Mouse (Mus musculus): ENCODE results near the gene Scaf11. TPM values are rescaled to one million over a fixed set of nuclear protein-coding genes. Genes with fewer than 3 reads are reported as not detected.

The Scaf11 gene
- polyA plus RNA-seq, 1 experiment = 152 TPM

DNA sequence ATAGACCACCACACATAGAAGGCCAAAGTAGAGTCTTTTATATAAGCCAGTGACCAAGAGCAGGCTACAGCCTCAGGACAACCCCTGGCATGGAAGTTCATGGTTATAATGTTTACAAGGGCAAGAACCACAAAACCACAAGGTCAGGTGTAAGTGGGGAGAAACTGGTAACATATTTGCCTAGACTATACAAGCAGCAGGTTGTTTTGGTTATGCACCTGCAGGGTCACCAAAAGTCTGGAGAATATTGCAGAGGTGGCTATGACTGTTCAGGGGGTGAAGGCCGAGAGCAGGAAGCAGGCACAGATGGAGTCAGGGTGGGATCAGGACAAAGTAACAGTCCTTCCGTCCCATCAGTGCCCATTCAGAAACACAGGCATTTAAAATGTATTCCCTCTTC, 7.7 kb upstream of the Scaf11 start:
- Histone ChIP-seq H3K27ac (ENCODE audit: insufficient read depth, low read length) (no peak overlapping the region), H3K9ac (ENCODE audit: low read depth, poor library complexity, severe bottlenecking) (no peak overlapping the region), H3K36me3 (ENCODE audit: control insufficient read depth, insufficient read depth, low read length, poor library complexity, severe bottlenecking) (no peaks in the 10 kb centered on the region), H3K4me1 (ENCODE audit: control insufficient read depth, insufficient read depth, low read length) (no peaks in the 10 kb centered on the region), H3K9me3 (replicated peaks; ENCODE audit: control insufficient read depth, insufficient read depth, low read length, poor library complexity, severe bottlenecking) (no peaks in the 10 kb centered on the region), H3K27me3 (ENCODE audit: control insufficient read depth, insufficient read depth, low read length, poor library complexity, severe bottlenecking) (no peaks in the 10 kb centered on the region), H3K4me3 (ENCODE audit: low read depth, low read length) (no peak overlapping the region)
- TF ChIP-seq CTCF (IDR thresholded peaks at IDR 0.05; ENCODE audit: low read depth, low read length) = no peak
- TF ChIP-seq EP300 (IDR thresholded peaks at IDR 0.05; ENCODE audit: insufficient read depth, low read depth, low read length) = no peak
- TF ChIP-seq POLR2A (IDR thresholded peaks at IDR 0.05; ENCODE audit: insufficient read depth, low read length) = no peak

DNA sequence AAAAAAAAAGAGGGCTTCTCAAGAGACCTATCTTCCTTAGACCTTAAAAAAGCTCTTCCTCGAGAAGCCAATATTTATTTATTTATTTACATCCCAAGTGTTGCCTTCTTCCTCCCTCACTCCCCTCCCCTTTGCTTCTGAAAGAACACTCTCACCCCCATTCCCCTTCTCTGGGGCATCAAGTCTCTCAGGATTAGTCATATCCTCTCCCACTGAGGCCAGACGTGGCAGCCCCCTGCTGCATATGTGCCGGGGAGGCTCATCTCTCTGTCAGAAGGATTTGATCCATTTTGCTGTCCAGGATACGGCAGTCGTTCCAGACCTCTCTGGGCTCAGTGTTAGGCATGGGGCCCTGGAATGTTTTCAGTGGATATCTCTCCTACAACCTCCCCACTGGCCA, 7.2 kb upstream of the Scaf11 start:
- H3K4me3 ChIP-seq (ENCODE audit: low read depth, low read length) = no peak overlapping the region
- H3K27me3 ChIP-seq (ENCODE audit: control insufficient read depth, insufficient read depth, low read length, poor library complexity, severe bottlenecking) = no peaks in the 10 kb centered on the region
- TF ChIP-seq POLR2A (IDR thresholded peaks at IDR 0.05; ENCODE audit: insufficient read depth, low read length) (no peak), EP300 (IDR thresholded peaks at IDR 0.05; ENCODE audit: insufficient read depth, low read depth, low read length) (no peak), CTCF (IDR thresholded peaks at IDR 0.05; ENCODE audit: low read depth, low read length) (no peak)
- H3K27ac ChIP-seq (ENCODE audit: insufficient read depth, low read length) = no peak overlapping the region
- H3K4me1 ChIP-seq (ENCODE audit: control insufficient read depth, insufficient read depth, low read length) = no peaks in the 10 kb centered on the region
- no peak overlapping the region for H3K9ac ChIP-seq (ENCODE audit: low read depth, poor library complexity, severe bottlenecking)
- H3K9me3 ChIP-seq (replicated peaks; ENCODE audit: control insufficient read depth, insufficient read depth, low read length, poor library complexity, severe bottlenecking) = no peaks in the 10 kb centered on the region
- H3K36me3 ChIP-seq (ENCODE audit: control insufficient read depth, insufficient read depth, low read length, poor library complexity, severe bottlenecking) = no peaks in the 10 kb centered on the region

DNA sequence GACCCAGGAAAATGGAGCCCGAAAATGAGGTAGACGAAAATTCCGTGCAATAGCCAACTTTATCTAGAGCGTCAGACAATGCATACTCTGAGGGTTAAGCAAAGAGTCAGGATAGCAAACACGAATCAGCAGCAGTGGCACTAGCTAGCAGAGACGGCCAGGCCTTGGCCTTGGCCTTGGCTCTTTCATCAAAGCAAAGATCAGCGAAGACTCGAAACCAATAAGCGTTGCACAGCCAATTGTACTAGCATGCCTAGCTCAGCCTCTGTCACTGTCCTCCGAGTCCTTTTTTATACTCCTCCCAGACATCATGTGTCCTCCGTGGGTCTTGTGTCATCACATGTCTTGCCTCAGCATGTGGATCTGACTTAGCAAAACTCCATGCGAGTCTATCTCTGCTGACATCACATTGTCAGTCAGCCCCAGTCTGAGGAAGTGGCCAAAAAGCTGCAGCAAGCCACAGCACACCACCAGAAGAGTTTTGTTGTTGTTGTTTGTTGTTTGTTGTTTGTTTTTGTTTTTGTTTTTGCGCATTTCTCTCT, 5.8 kb upstream of the Scaf11 start:
- H3K4me3 ChIP-seq (ENCODE audit: low read depth, low read length) = no peak overlapping the region
- no peaks in the 10 kb centered on the region for H3K4me1 ChIP-seq (ENCODE audit: control insufficient read depth, insufficient read depth, low read length)
- no peaks in the 10 kb centered on the region for H3K9me3 ChIP-seq (replicated peaks; ENCODE audit: control insufficient read depth, insufficient read depth, low read length, poor library complexity, severe bottlenecking)
- no peak overlapping the region for H3K9ac ChIP-seq (ENCODE audit: low read depth, poor library complexity, severe bottlenecking)
- no peak overlapping the region for H3K27ac ChIP-seq (ENCODE audit: insufficient read depth, low read length)
- TF ChIP-seq EP300 (IDR thresholded peaks at IDR 0.05; ENCODE audit: insufficient read depth, low read depth, low read length) (no peak), CTCF (IDR thresholded peaks at IDR 0.05; ENCODE audit: low read depth, low read length) (no peak), POLR2A (IDR thresholded peaks at IDR 0.05; ENCODE audit: insufficient read depth, low read length) (no peak)
- H3K36me3 ChIP-seq (ENCODE audit: control insufficient read depth, insufficient read depth, low read length, poor library complexity, severe bottlenecking) = no peaks in the 10 kb centered on the region
- no peaks in the 10 kb centered on the region for H3K27me3 ChIP-seq (ENCODE audit: control insufficient read depth, insufficient read depth, low read length, poor library complexity, severe bottlenecking)

DNA sequence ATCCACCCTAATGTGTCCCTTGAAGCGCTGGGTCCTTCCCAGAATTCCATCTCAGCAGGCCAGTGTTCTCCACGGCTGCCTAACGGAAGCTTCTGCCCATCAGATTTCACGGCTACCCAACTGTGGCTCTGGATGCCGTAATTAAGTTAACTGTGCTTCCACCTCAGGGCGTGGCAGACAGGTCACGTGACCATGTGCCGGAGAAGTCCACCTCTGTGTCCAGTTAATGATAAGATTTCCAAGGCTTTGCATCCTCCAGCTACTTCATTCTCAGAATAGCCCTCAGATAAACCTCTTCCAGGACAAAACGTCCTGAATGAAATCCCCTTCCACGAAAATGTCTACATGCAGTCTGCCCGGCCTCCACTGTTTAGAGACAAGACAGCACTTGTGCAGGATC, 4.4 kb upstream of the Scaf11 start:
- no peak overlapping the region for H3K4me3 ChIP-seq (ENCODE audit: low read depth, low read length)
- H3K4me1 ChIP-seq (ENCODE audit: control insufficient read depth, insufficient read depth, low read length) = no peaks in the 10 kb centered on the region
- H3K9me3 ChIP-seq (replicated peaks; ENCODE audit: control insufficient read depth, insufficient read depth, low read length, poor library complexity, severe bottlenecking) = no peaks in the 10 kb centered on the region
- TF ChIP-seq EP300 (IDR thresholded peaks at IDR 0.05; ENCODE audit: insufficient read depth, low read depth, low read length) = no peak
- no peak overlapping the region for H3K27ac ChIP-seq (ENCODE audit: insufficient read depth, low read length)
- no peak overlapping the region for H3K9ac ChIP-seq (ENCODE audit: low read depth, poor library complexity, severe bottlenecking)
- H3K36me3 ChIP-seq (ENCODE audit: control insufficient read depth, insufficient read depth, low read length, poor library complexity, severe bottlenecking) = no peaks in the 10 kb centered on the region
- no peaks in the 10 kb centered on the region for H3K27me3 ChIP-seq (ENCODE audit: control insufficient read depth, insufficient read depth, low read length, poor library complexity, severe bottlenecking)

DNA sequence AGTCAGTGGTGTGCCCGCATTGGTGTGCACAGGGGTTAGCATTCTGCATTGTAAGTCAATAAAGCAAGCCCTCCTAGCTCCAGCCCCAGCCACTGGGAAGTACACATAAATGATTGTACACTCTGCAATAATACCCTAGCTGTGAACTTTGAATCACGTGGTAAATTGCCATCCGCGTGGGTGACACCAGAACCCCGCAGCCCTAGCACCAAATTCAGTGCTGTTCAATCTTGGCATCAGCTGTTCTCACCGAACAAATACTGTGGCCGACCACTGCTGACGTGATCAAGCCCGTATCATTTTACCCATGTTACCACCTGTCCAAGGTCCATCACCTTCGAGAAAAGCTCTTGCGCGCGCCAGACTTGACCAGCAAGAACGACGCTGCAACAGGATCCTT, 3.2 kb upstream of the Scaf11 start:
- TF ChIP-seq EP300 (IDR thresholded peaks at IDR 0.05; ENCODE audit: insufficient read depth, low read depth, low read length) = no peak
- TF ChIP-seq CTCF (IDR thresholded peaks at IDR 0.05; ENCODE audit: low read depth, low read length) = no peak
- TF ChIP-seq POLR2A (IDR thresholded peaks at IDR 0.05; ENCODE audit: insufficient read depth, low read length) = no peak
- Histone ChIP-seq H3K36me3 (ENCODE audit: control insufficient read depth, insufficient read depth, low read length, poor library complexity, severe bottlenecking) (no peaks in the 10 kb centered on the region), H3K27ac (ENCODE audit: insufficient read depth, low read length) (no peak overlapping the region), H3K9ac (ENCODE audit: low read depth, poor library complexity, severe bottlenecking) (no peak overlapping the region), H3K9me3 (replicated peaks; ENCODE audit: control insufficient read depth, insufficient read depth, low read length, poor library complexity, severe bottlenecking) (no peaks in the 10 kb centered on the region), H3K4me3 (ENCODE audit: low read depth, low read length) (no peak overlapping the region), H3K27me3 (ENCODE audit: control insufficient read depth, insufficient read depth, low read length, poor library complexity, severe bottlenecking) (no peaks in the 10 kb centered on the region), H3K4me1 (ENCODE audit: control insufficient read depth, insufficient read depth, low read length) (peaks cover 1% of the 10 kb centered on the region)

DNA sequence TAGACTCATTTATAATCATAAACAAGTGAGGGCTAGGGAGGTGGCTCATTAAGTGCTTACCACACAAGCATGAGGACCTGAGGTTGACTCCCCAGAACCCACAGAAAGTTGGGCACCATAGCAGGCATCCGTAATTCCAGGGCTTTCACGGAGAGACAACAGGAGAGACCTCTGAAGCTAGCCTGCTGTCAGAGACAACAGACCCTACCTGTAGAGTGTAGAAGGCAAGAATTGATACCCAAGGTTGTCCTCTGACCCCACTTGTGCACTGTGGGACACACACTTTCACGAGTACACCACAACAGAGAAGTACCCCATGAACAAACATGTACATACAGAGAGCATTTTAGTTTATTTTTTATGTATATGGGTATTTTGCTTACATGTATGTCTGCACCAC, 2.0 kb upstream of the Scaf11 start:
- Histone ChIP-seq H3K4me3 (ENCODE audit: low read depth, low read length) (no peak overlapping the region), H3K27ac (ENCODE audit: insufficient read depth, low read length) (no peak overlapping the region)
- TF ChIP-seq EP300 (IDR thresholded peaks at IDR 0.05; ENCODE audit: insufficient read depth, low read depth, low read length) = no peak
- no peak for TF ChIP-seq POLR2A (IDR thresholded peaks at IDR 0.05; ENCODE audit: insufficient read depth, low read length)
- no peak for TF ChIP-seq CTCF (IDR thresholded peaks at IDR 0.05; ENCODE audit: low read depth, low read length)

More for the DNA sequence above, 2.0 kb upstream of the Scaf11 start:
- Histone ChIP-seq H3K4me1 (ENCODE audit: control insufficient read depth, insufficient read depth, low read length) (peaks cover 1% of the 10 kb centered on the region), H3K9me3 (replicated peaks; ENCODE audit: control insufficient read depth, insufficient read depth, low read length, poor library complexity, severe bottlenecking) (no peaks in the 10 kb centered on the region), H3K9ac (ENCODE audit: low read depth, poor library complexity, severe bottlenecking) (no peak overlapping the region), H3K27me3 (ENCODE audit: control insufficient read depth, insufficient read depth, low read length, poor library complexity, severe bottlenecking) (no peaks in the 10 kb centered on the region), H3K36me3 (ENCODE audit: control insufficient read depth, insufficient read depth, low read length, poor library complexity, severe bottlenecking) (0 out of 2 replicates have a peak, but pooled peaks cover 3% of the 10 kb centered on the region)

Measured in ES-Bruce4 (cell line).